Mouse (Mus musculus) lung, embryonic 15.5 days (tissue): ENCODE results near the gene Arcn1. TPM values are rescaled to one million over a fixed set of nuclear protein-coding genes. Genes with fewer than 3 reads are reported as not detected.

Experiments used
- ATAC-seq: fragments of 200-750 bp; cut with Nextera tagmentation; 2 replicates; pipeline ENCODE4 v1.8.0; 2017; ENCODE audit warnings: moderate number of reproducible peaks, borderline replicate concordance; ENCODE audit not compliant: low FRiP score, low TSS enrichment; ENCODE audit errors: extremely low read depth
- H3K27ac ChIP-seq: fragments of 300-500 bp; sonication (generic); 2 replicates; pipeline ENCODE4 v1.5.1; 2015; ENCODE audit warnings: moderate library complexity, mild to moderate bottlenecking, inconsistent platforms
- H3K27me3 ChIP-seq: fragments of 300-500 bp; sonication (generic); 2 replicates; pipeline ENCODE4 v1.6.1; 2015; ENCODE audit warnings: inconsistent platforms
- H3K36me3 ChIP-seq: fragments of 300-500 bp; sonication (generic); 2 replicates; pipeline ENCODE4 v1.6.1; 2015; ENCODE audit warnings: inconsistent platforms
- H3K4me1 ChIP-seq: fragments of 300-500 bp; sonication (generic); 2 replicates; pipeline ENCODE4 v1.6.1; 2015; ENCODE audit warnings: inconsistent platforms
- H3K4me2 ChIP-seq: fragments of 300-500 bp; sonication (generic); 2 replicates; pipeline ENCODE4 v1.6.1; 2015; ENCODE audit warnings: inconsistent platforms, mild to moderate bottlenecking, moderate library complexity
- H3K4me3 ChIP-seq: fragments of 300-500 bp; sonication (generic); 2 replicates; pipeline ENCODE4 v1.5.1; 2015; ENCODE audit warnings: mild to moderate bottlenecking, inconsistent platforms
- H3K9ac ChIP-seq: fragments of 300-500 bp; sonication (generic); 2 replicates; pipeline ENCODE4 v1.6.1; 2015; ENCODE audit warnings: inconsistent platforms
- H3K9me3 ChIP-seq: fragments of 300-500 bp; sonication (generic); 2 replicates; pipeline ENCODE4 v1.6.1; 2016; ENCODE audit warnings: inconsistent platforms
- WGBS: fragments of 180-500 bp; shearing (Covaris S2); methylation state at CpG from one replicate; pipeline ENCODE4 v1.1.7; 2015; 5-methylcytosine and 5-hydroxymethylcytosine counted together
- polyA plus RNA-seq: library from polyadenylated mRNA; unstranded; fragments of >200 nt; fragmentation: Nextera tagmentation; extraction: Ambion mirVana; gene quantifications from 2 replicates; pipeline ENCODE4 v1.2.1, GENCODE M21; 2015

The Arcn1 gene
- polyA plus RNA-seq, 1 experiment from 2014 or later = 199 TPM

- Histone ChIP-seq H3K4me3 (no peak overlapping the region), H3K27me3 (no peaks in the 10 kb centered on the region), H3K27ac (no peak overlapping the region), H3K9ac (no peak overlapping the region), H3K4me2 (no peak overlapping the region), H3K36me3 (peaks cover 27% of the 10 kb centered on the region), H3K9me3 (no peaks in the 10 kb centered on the region), H3K4me1 (peaks cover 28% of the 10 kb centered on the region)
- ATAC-seq = no peak
- WGBS = 82% methylated on average over 6 of the region's 6 CpGs
These were observed 50.4 kb downstream of the Arcn1 start for GRCm38 (mm10) chr9:44716997-44717821.

- Histone ChIP-seq H3K27ac (no peak overlapping the region), H3K9me3 (no peaks in the 10 kb centered on the region), H3K27me3 (no peaks in the 10 kb centered on the region), H3K4me1 (peaks cover 17% of the 10 kb centered on the region), H3K9ac (no peak overlapping the region), H3K4me3 (no peak overlapping the region), H3K4me2 (no peak overlapping the region), H3K36me3 (peaks cover 33% of the 10 kb centered on the region)
- no peak for ATAC-seq
- 93% methylated on average over 29 of the region's 29 CpGs for WGBS
These were observed 51.8 kb downstream of the Arcn1 start for GRCm38 (mm10) chr9:44715705-44716362.

GRCm38 (mm10) chr9:44715109-44715508 is 52.5 kb downstream of the Arcn1 start:
- Histone ChIP-seq H3K9ac (no peak overlapping the region), H3K4me1 (peaks cover 9% of the 10 kb centered on the region), H3K36me3 (peaks cover 40% of the 10 kb centered on the region), H3K27ac (no peak overlapping the region), H3K4me2 (no peak overlapping the region), H3K4me3 (no peak overlapping the region), H3K9me3 (no peaks in the 10 kb centered on the region), H3K27me3 (no peaks in the 10 kb centered on the region)
- no peak for ATAC-seq
- WGBS = 86% methylated on average over 17 of the region's 17 CpGs

GRCm38 (mm10) chr9:44713574-44713973 is 54.1 kb downstream of the Arcn1 start:
- WGBS = 61% methylated on average over 2 of the region's 2 CpGs
- Histone ChIP-seq H3K4me3 (no peak overlapping the region), H3K4me1 (peaks cover 9% of the 10 kb centered on the region), H3K27ac (no peak overlapping the region), H3K9me3 (no peaks in the 10 kb centered on the region), H3K36me3 (peaks cover 40% of the 10 kb centered on the region), H3K9ac (no peak overlapping the region), H3K4me2 (no peak overlapping the region), H3K27me3 (no peaks in the 10 kb centered on the region)
- ATAC-seq = no peak

- Histone ChIP-seq H3K27ac (no peak overlapping the region), H3K4me1 (peaks cover 10% of the 10 kb centered on the region), H3K9me3 (no peaks in the 10 kb centered on the region), H3K9ac (no peak overlapping the region), H3K27me3 (no peaks in the 10 kb centered on the region), H3K4me3 (no peak overlapping the region), H3K36me3 (peaks cover 39% of the 10 kb centered on the region), H3K4me2 (no peak overlapping the region)
- WGBS = 76% methylated on average over 6 of the region's 6 CpGs
- no peak for ATAC-seq
These were observed 54.6 kb downstream of the Arcn1 start for GRCm38 (mm10) chr9:44713080-44713479.

GRCm38 (mm10) chr9:44711602-44712001 is 56.0 kb downstream of the Arcn1 start:
- no peak for ATAC-seq
- Histone ChIP-seq H3K4me2 (no peak overlapping the region), H3K9ac (no peak overlapping the region), H3K27me3 (no peaks in the 10 kb centered on the region), H3K4me1 (peaks cover 15% of the 10 kb centered on the region), H3K27ac (no peak overlapping the region), H3K36me3 (peaks cover 46% of the 10 kb centered on the region), H3K9me3 (no peaks in the 10 kb centered on the region), H3K4me3 (no peak overlapping the region)
- WGBS = 70% methylated on average over 17 of the region's 17 CpGs

GRCm38 (mm10) chr9:44710213-44710612 is 57.4 kb downstream of the Arcn1 start:
- H3K27me3 ChIP-seq = no peaks in the 10 kb centered on the region

GRCm38 (mm10) chr9:44709600-44709999 is 58.0 kb downstream of the Arcn1 start:
- H3K4me1 ChIP-seq = peaks cover 15% of the 10 kb centered on the region
- H3K4me2 ChIP-seq = no peak overlapping the region
- WGBS = 42% methylated on average over 2 of the region's 2 CpGs
- no peak overlapping the region for H3K9ac ChIP-seq
- ATAC-seq = no peak
- H3K27me3 ChIP-seq = no peaks in the 10 kb centered on the region
- no peaks in the 10 kb centered on the region for H3K9me3 ChIP-seq
- peaks cover 36% of the 10 kb centered on the region; the same call in 1 of the 2 replicates for H3K36me3 ChIP-seq
- H3K27ac ChIP-seq = no peak overlapping the region
- no peak overlapping the region for H3K4me3 ChIP-seq

More at GRCm38 (mm10) chr9:44710213-44710612, 57.4 kb downstream of the Arcn1 start:
- ATAC-seq = no peak
- Histone ChIP-seq H3K4me3 (no peak overlapping the region), H3K36me3 (peaks cover 39% of the 10 kb centered on the region), H3K27ac (no peak overlapping the region), H3K4me1 (peaks cover 15% of the 10 kb centered on the region), H3K9ac (no peak overlapping the region), H3K4me2 (no peak overlapping the region), H3K9me3 (no peaks in the 10 kb centered on the region)
- 67% methylated on average over 5 of the region's 5 CpGs for WGBS

- Histone ChIP-seq H3K4me1 (peaks cover 15% of the 10 kb centered on the region), H3K4me3 (peak overlapping the region; percentile 45), H3K27ac (no peak overlapping the region), H3K27me3 (no peaks in the 10 kb centered on the region), H3K9me3 (no peaks in the 10 kb centered on the region), H3K36me3 (peaks cover 38% of the 10 kb centered on the region; the same call in 1 of the 2 replicates), H3K9ac (peak overlapping the region; percentile 47; the same call in 1 of the 2 replicates), H3K4me2 (peak overlapping the region; percentile 81)
- no peak; the same call in 1 of the 2 replicates for ATAC-seq
- 22% methylated on average over 6 of the region's 6 CpGs for WGBS
These were observed 58.7 kb downstream of the Arcn1 start for GRCm38 (mm10) chr9:44708925-44709324.

GRCm38 (mm10) chr9:44708429-44708765 is 59.2 kb downstream of the Arcn1 start:
- peak overlapping the region; percentile 47 for H3K9ac ChIP-seq
- WGBS = 4% methylated on average over 24 of the region's 24 CpGs
- peak; percentile 82; the same call in 1 of the 2 replicates for ATAC-seq
- H3K9me3 ChIP-seq = no peaks in the 10 kb centered on the region
- H3K27ac ChIP-seq = peak overlapping the region; percentile 31; the same call in 1 of the 2 replicates
- peak overlapping the region; percentile 45 for H3K4me3 ChIP-seq
- peak overlapping the region; percentile 81 for H3K4me2 ChIP-seq
- H3K4me1 ChIP-seq = peaks cover 15% of the 10 kb centered on the region
- H3K27me3 ChIP-seq = no peaks in the 10 kb centered on the region
- peaks cover 43% of the 10 kb centered on the region; the same call in 1 of the 2 replicates for H3K36me3 ChIP-seq

- H3K36me3 ChIP-seq = peaks cover 44% of the 10 kb centered on the region; the same call in 1 of the 2 replicates
- H3K4me3 ChIP-seq = peak overlapping the region; percentile 45
- no peaks in the 10 kb centered on the region for H3K9me3 ChIP-seq
- H3K4me1 ChIP-seq = peaks cover 15% of the 10 kb centered on the region
- H3K27me3 ChIP-seq = no peaks in the 10 kb centered on the region
- H3K9ac ChIP-seq = peak overlapping the region; percentile 47
- H3K4me2 ChIP-seq = peak overlapping the region; percentile 81
- ATAC-seq = peak; percentile 5; the same call in 1 of the 2 replicates
- peak overlapping the region; percentile 31; the same call in 1 of the 2 replicates for H3K27ac ChIP-seq
- WGBS = 21% methylated on average over 28 of the region's 28 CpGs
These were observed 59.8 kb downstream of the Arcn1 start for GRCm38 (mm10) chr9:44707749-44708428.
